Mouse (Mus musculus): ENCODE measurements at regions not wholly inside any gene's neighbourhood (a gene's known extent, or its start where the extent isn't known, plus 50 kb on each side); places are given as distances from the start of the nearest gene placed in this dataset.

DNA sequence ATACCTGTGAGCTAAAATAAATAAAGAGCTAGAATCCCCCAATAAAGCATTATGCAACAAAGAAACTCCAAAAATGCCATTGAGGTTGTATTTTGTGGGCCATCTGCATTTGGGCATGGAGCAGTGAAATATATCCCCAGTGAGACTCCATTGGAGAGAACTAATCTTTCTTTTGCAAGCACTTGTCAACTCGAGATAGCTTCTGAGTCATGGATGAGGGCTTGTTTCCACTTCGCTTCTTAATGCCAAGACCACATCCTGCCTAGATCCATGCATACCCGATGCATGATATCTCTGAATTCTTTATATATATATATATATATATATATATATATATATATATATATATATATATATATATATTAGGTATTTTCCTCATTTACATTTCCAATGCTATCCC is 349.0 kb upstream of the Slc8a1 start:
- DNase-seq (ENCODE audit: low read depth, low spot score) = no peak

DNA sequence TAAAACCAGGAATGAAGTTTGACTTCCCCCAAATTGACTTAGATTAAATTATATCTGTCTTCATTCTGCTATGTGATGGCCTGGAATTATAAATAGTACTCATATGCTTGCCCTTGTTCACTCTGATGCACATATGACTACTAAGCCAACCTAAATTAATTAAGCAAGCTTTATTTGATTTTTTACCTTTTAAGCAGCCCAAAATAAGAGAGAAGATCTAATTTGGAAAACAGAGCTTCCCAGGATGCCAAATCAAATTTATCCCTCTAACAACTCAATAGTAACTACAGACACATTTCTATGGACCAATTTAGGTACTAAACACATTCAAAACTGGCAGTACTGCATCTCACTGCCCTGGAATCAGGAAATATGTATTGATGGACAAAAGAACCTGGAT is 342.1 kb upstream of the Slc8a1 start:
- no peak for DNase-seq (ENCODE audit: low read depth, low spot score)

Data from brain, embryonic 18.5 days (tissue).